Mouse (Mus musculus) MN1 (cell line): ENCODE data around the gene Cdh13.

Experiments used
- DNase-seq: peaks from one replicate; pipeline ENCODE4 v3.0.0-alpha.2; 2016; ENCODE audit warnings: low spot score

Gene Cdh13

DNA sequence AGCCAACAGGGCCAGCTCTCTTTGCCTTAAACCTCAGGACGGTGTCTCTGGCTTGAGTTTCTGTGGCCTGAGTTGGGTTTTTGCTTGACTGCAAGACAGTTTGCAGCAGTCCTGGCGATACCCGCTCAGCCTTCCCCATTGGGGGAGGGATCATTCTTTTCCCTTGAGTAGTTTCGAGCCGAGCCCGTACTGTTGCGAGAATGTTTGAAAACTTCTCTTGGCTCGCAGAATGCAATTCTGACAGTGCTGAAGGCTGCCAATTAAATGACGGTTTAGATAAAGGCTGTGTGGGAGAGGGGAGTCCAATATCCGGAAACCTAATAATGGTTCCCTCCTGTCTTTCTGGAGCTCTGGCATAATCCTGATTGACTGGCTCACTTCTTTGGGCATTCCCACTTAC is 23.4 kb downstream of the Cdh13 start:
- DNase-seq: no peak

DNA sequence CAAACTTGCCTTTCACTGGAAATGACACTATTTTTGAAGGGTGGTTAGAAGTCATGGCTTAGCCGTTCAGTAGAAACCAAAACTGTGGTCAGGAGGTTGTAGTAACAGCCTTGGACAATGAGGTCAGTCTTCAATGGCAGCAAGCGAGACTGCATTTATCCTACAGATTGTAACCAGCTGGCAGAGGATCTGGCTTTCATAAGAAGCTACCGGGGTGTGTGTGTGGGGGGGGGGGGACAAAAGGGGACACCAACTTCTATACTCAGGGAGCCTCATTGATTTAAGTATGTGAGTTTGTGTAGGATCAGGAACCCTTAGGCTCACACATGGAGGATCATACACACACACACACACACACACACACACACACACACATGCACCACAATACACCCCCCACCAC is 25.6 kb downstream of the Cdh13 start:
- DNase-seq: no peak

DNA sequence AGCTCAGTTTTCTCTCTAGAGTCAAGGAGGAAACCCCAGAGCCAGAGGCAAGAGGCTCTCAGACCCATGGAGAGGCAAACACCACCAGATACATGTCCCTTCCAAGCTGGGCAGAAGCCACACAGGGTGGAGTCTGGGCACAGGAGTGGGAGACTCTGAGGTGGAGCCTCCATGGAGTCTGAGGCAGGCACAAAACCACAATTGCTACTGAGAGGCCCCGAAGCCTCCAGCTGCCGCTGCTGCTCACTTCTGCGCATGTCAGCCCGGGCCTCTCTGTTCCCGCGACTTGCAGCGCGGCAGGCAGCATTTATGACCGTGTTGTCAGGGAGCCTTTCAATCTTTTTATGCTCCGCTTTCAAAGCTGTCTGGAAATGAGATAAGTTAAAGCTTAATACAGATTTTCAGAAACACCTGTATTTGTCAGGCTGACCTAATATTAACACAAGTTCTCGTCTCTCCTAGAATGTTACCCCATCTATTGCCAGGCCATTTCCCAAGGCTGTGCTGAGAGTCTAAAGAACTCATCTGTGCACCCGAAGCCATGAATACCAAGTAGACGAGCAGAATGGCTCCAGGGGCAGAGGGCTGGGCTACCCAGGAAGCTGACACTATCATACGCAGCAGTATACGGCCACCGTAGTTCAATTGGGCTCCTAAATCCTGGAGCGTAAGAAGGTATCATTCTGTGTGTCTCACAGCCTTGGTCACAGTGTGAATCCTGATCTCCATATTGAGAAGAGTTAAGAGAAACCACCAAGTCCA is 30.1 kb downstream of the Cdh13 start:
- DNase-seq: no peak

DNA sequence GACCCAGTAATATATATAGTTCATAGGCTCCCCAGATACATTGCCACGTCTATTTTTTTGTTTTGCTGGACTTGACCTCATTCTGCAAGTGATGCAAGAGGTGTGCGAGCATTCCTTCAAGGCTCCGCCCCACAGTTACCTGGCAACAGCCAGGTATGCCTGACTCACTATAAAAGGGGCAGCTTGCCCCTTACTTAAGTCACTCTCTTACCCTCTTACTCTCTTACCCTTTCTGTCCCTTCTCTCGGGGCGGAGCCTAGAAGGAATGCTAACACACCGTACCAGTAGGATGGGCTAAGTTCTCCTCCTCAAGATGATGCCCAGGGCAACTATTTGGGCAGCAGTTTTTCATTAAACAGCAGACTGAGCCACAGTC is 30.6 kb downstream of the Cdh13 start:
- no peak for DNase-seq

DNA sequence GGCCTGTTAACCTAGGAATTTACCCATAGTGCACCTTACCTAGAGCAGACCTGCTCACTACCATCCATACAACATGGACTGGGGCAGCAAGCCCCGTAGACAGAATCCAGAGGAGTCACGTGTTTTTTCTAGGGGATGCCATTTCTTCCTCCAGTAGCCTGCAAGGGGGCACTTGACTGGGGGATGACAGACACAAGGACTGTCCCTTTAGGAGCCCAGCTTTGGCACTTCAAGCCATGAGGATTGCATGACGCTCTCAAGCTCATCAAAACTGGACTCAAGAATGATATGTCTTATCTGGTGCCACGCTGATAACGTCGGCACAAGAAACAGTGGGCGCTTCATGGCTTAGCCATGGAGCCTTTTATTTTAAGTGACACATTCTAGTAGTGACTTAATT is 31.4 kb downstream of the Cdh13 start:
- no peak for DNase-seq

DNA sequence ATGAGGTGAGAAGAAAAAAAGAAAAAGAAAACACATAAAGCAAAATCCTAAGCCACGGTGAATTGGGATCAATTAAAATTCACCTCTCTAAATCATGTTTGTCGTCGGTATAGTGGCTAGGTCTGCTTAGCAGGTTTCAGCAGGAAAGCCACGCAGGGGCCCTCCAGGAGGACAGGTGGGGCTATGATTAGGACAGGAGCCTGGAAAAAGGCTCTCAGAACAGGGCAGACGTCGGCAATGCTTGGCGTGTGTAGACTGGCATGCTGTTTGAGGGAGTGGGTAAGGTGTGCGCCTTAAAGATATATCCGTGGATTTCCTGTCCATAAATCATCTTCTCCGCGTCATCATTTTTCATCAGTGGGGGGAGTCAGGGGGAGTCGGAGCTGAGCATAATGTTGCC is 32.9 kb downstream of the Cdh13 start:
- DNase-seq: no peak

DNA sequence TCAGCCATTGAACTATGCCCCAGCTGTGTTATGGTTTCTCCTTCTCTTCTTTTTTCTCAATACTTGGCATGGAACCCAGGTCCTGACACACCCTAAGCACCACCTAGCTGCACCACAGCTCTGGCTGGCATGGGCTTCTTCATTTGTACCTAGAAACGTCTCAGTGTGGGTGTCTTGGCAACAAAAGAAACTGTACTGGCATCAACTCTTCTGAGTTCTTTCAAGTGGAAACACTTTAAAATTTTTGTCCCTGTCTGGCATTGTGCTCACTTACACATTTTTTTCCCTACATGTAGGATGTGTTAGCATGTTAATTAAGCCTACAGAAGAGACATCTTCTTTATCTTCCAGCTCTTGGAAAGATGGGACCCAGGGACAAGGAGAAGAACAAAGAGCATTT is 37.0 kb downstream of the Cdh13 start:
- no peak for DNase-seq

DNA sequence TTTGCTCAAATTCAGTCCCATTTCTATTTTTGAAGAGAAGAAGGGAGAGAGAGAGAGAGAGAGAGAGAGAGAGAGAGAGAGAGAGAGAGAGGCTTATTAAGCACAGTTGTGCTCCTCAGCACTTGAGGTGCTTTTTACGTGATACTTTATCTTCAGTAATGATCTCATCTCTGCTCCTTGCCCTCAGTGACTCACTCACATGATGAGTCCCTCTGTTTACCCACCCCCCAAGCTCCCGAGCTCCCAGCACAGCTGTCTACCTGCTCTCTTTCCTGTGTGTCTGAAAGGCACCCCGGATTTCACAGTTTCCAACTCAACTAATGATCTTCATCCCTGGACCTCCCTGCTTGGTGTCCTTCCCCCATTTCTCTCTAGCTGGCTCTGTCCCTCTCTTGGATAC is 39.9 kb downstream of the Cdh13 start:
- no peak for DNase-seq

DNA sequence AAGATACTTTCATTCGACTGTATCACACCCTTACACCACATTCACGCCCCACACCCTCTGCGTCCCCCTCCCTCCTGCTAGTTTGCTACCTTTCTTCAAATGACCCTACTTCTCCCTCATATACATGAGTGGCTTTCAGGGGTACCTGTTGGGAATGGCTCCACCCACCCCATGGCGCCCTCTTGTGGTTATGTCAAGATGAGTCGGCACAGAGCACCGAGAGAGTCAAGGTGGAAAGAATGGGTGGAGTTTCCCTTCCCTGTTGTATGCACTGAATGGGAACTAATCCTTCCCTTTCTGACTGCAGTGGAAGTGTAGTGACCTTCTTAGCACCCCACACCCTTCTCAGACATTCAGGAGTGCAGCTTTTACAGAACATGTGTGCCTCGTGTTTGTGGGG is 51.4 kb downstream of the Cdh13 start:
- DNase-seq: no peak

DNA sequence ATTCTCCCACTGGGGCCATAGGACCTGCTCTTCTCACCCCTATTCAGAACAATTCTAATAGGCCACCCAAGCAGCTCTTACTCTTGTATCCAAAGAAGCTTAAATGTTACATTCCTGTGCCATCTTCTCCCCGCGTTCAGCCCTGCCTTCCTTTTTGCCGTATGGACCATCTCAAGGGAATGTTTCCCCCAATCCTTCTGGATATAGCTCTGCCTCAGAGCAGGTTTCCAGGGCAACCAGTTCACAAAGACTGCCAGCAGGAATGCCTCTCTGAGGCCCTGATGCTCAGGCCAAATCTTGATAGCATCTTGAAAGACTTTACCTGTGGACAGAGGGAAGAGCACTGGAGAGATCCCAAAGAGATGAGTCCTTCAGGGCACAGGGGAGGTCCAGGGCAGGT is 56.2 kb downstream of the Cdh13 start:
- no peak for DNase-seq

DNA sequence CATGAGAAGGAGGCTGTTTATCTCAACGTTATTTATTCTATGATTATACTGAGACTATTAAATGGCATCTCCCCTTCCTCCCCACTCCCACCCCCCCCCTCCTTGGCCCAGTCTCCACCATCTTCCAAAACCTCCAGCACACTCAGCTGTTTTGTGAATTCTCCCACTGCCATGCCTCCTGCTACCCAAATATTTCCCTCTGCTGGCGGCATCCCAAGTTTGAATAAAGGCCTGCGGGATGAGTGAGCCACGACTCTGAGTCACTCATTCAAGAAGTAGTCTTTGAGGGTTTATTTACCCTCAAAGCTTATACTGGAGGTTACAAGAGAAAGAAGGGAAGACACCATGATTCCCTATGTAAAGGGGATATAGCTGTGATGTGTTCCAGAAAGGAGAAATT is 59.7 kb downstream of the Cdh13 start:
- DNase-seq: no peak

DNA sequence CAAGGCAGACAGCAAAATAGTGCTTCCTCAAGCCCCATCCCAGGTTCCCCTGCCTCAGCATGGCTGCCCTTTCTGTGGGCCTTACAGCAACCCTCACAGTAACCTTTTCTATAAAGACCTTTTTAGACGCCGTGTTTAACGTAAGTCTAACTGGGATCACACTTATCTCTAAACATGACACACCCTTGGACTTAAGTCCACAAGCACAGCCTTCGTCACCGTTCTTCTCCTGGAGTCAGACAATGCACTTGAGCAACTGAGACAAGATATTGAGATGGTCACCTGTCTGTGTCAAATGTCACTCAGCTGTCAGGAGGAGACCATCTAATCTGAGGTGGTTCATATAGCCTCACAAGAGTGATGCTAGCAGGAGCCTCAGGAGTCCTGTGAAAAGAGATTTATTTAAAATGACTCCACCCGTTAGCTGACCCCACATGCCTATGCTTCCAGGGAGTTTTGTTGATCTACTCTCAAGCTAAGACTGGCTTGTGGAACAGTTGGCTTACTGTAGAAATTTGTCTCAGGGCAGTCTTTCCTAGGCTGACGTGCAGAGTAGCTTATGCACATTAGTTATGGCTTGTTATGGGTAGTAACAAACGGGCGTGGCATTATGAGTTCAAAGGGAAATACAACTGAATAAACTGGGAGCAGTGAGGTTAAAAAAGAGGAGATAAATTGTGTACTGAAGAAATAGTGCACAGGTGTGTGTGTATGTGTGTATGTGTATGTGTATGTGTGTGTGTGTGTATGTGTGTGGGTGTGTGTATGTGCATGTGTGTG is 65.4 kb downstream of the Cdh13 start:
- no peak for DNase-seq

DNA sequence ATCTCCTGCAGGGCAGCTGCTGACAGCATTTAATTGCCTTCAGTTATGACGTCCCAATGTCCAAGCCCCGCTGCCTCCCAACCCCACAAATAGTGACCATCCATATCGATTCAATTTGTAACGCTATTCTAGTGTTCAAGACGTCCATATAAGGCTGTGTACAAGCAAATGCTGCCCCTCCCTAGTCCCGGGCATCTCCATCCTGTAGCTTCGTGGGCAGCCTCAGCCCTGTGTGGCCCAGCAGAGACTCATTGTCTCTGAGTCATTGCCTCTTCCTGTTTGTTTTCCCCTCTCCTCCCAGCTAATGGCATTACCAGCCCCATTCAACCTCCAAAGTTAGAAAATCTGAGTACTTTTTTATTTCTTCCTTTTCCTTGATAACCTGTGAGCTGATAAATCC is 66.6 kb downstream of the Cdh13 start:
- DNase-seq: no peak

DNA sequence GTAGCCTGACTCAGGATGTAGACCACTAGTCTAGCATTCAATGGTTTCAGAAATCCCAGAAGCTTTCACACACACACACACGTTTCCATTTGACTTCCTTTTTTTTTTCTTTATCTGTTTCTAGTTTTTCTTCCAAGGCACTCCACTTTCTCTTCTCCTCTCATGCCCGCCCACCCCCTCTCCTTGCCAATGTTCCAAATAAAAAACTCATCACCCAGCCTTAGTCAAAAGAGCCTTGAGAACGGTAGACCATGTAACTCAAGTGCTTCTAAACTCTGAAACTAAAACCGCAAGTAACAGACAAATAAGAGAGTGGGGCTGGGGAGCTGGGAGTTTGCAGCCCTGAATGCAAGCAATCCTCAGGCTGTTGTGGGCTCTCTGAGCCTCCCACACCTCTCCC is 69.5 kb downstream of the Cdh13 start:
- DNase-seq: no peak

DNA sequence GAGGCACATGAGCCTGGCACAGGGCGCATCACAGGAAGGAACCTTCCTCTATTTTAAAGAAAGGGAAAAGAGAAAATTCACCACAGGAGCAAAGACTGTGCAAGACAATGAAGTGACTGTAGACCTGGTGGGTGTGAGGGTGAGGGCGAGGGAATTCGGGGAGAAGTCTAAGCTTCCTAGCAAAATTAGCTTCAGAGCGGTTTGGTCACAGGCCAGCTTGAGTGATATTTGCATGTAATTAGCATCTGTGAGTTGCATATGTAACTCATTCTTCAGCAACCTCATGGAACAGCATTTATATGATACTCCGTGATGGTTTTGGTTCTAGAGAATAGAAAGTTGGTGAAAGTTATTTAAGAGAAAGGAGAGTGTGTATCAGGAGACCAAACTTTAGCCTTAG is 73.5 kb downstream of the Cdh13 start:
- DNase-seq: no peak

DNA sequence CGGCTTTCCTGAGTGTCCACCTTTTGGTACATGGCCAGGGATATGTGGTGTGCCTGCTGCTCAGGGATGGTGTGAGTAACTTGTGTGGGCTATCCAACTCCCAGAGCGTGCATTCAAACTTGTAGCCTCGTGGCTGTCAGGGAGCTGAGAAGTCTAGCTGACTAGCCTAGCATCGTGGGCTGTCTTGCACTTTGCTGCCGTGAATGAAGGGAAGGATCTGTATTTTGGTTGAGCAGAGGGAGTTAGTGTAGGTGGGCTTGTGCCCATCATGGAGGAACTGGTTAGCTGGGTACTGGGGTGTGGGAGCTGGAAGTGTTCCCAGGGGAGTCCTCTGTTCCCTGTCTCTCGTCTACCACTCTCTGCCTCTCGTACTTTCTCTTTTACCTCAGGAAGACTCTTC is 74.1 kb downstream of the Cdh13 start:
- no peak for DNase-seq

DNA sequence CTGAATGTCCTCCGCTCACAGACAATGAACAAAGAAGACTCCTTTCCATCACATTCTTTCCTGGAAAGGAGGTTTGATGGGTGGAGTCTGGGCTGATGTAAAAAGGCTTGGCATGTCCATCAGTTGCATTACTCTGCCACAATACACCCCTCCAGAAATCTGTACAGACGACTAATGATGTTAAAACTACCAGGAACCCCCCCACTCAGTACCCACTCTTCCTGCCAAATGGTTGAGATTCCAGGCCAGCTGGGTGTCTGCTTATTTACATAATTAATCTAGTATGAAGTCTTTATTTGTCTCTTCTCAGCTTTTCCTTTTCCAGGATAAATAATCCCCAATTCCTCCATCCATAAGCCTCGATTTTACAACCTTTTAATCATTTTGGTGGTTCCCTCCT is 80.2 kb downstream of the Cdh13 start:
- no peak for DNase-seq

DNA sequence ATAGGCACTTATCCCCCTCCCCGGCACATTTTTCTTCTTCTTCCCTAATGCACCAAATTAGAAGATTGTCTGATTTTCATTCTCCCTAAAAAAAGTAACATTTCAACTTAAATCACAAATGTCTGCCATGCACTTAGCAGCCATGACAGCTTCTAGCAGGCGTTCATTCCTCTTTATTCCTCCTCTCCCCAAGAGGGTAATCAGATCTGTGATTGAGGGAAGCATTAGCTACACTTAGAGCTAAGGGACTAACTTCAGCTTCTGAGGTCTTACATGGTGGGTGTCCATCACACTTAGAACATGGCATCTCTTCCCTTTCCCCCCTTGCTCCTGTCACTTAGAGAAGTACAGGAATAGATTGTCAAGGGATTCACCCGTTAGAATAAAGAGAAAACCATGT is 89.6 kb downstream of the Cdh13 start:
- no peak for DNase-seq

DNA sequence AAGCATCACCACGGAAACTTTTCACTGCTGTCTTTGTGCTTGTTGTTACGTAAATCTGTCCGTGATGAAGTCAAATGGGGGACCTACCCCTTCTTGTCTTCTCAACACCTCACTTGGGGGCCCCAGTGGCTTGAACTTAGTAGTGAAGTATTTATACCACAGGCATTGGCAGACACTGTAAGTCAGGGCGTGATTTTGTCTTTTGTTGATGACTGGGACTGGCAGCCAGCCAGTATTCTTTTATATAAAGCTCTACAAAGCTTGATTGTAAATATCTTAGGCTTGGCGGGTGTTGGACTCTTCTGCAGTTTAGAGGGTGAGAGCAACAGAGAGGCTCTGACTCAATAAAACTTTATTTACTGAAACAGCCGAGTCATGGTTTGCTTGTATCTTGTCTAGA is 91.2 kb downstream of the Cdh13 start:
- DNase-seq: no peak

DNA sequence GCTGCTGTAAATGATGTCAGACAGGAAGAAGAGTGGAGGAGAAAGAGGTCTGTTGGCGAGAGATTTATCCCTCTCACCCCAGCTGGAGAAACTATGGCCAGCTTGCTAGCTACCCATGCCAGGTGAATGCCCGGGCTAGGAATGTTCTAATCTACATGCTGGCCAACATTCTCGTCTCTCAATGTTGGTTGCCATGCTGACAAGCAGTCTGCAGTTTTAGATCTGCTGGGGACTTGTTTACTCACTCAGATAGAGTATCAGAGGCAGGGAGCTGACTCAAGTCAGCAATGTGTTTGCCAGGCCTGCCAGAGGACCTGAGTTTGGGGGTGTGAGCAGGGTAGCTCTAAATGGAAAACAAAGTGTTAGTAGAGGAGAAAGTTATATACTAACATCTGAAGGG is 93.3 kb downstream of the Cdh13 start:
- no peak for DNase-seq

DNA sequence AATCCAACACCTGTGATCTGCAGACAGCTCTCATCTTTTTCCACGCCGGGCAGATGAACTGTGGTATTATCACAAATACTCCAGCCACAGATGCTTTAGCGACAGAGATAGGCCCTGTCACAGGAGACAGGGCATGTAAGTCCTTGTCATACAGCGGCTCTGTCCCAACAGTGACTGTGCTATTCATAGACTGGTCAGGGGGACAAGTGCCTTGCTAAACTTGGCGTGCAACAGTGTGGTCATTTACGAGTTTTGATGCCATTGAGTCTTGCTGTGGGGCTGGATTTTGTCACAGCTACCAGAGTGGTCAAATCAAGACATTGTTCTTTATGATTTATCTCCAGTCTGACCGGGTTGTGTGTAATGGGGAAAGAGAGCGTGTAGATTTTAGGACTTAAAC is 95.5 kb downstream of the Cdh13 start:
- DNase-seq: no peak

DNA sequence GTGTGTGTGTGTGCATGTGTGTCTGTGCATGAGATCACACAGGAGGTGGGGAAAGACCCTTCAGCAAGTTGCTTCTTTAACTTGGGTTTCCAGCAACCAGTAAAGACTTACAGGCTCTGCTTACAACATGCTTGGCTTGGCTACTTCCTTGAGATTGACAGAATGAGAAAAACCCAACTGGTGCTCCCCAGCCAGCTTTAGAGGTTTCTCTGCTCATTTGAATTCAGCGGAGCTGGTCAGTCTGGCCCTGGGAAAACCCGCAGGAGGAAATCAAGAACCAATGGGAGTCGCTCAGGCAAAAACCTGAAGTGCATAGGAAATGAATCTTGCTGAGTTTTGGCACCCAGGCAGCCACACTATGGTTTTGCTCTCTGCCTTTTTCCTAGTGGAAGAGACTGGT is 96.1 kb downstream of the Cdh13 start:
- DNase-seq: no peak

DNA sequence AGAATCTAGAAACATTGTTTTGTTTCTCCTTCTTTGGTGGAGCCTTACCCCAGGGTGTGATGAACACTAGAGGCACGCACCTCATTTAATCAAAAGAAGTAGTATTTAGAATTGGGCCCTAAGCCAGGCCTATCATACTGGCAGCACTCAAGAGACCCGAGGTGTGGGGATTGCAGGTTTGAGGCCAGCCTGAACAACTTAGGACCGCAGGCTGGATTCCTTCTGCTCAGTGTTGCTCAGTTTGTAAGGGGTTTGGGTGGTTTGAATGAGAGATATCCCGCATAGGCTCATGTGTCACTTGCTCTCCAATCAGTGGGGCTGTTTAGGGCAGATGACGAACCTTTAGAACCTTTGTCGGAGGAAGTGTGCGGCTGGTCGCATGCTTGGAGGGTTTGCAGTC is 96.5 kb downstream of the Cdh13 start:
- no peak for DNase-seq

DNA sequence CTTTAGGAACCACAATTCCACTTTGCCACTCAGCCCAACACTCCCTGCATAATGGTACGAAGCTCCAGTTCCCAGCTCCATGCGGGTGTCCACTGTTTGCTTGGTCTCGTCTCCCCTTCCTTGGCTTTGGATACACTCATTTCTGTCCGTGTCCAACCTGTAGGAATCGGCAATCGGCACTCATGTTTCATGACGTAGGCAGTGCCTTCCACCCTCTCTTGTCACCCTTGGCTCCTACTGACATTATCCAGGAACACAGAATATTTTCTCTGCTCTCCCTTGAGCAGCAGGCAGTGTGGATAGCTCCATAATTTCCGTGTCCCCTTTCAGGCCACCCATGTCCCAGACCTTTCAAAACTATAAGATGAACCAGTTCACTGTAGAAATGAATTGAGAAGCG is 97.2 kb downstream of the Cdh13 start:
- no peak for DNase-seq
